Mouse (Mus musculus) kidney, embryonic 14.5 days (tissue): ENCODE data around the gene 1700069L16Rik. TPM values are rescaled to one million over a fixed set of nuclear protein-coding genes. Genes with fewer than 3 reads are reported as not detected.

Experiments used
- ATAC-seq: fragments of 200-750 bp; cut with Nextera tagmentation; 2 replicates; pipeline ENCODE4 v1.8.0; 2017; ENCODE audit warnings: moderate number of reproducible peaks, mild to moderate bottlenecking, moderate TSS enrichment, moderate library complexity; ENCODE audit not compliant: low FRiP score, low TSS enrichment
- H3K27ac ChIP-seq: fragments of 300-500 bp; sonication (generic); 2 replicates; pipeline ENCODE4 v1.5.1; 2014; ENCODE audit warnings: low read depth, mild to moderate bottlenecking, low read length, moderate library complexity, mixed read lengths
- H3K27me3 ChIP-seq: fragments of 300-500 bp; sonication (generic); 2 replicates; pipeline ENCODE4 v1.6.1; 2014; ENCODE audit warnings: mild to moderate bottlenecking, low read length; ENCODE audit not compliant: control insufficient read depth, insufficient read depth
- H3K36me3 ChIP-seq: fragments of 300-500 bp; sonication (generic); 2 replicates; pipeline ENCODE4 v1.6.1; 2014; ENCODE audit warnings: low read length, mixed read lengths; ENCODE audit not compliant: control insufficient read depth, insufficient read depth
- H3K4me1 ChIP-seq: fragments of 300-500 bp; sonication (generic); 2 replicates; pipeline ENCODE4 v1.6.1; 2014; ENCODE audit warnings: low read length, mixed read lengths; ENCODE audit not compliant: control insufficient read depth, insufficient read depth
- H3K4me2 ChIP-seq: fragments of 300-500 bp; sonication (generic); replicated peaks from 2 replicates; pipeline ENCODE4 v1.6.1; 2014; ENCODE audit warnings: low read depth, mild to moderate bottlenecking, low read length
- H3K4me3 ChIP-seq: fragments of 300-500 bp; sonication (generic); 2 replicates; pipeline ENCODE4 v1.5.1; 2014; ENCODE audit warnings: mild to moderate bottlenecking, low read length
- H3K9ac ChIP-seq: fragments of 300-500 bp; sonication (generic); 2 replicates; pipeline ENCODE4 v1.6.1; 2014; ENCODE audit warnings: low read depth, mild to moderate bottlenecking, low read length, moderate library complexity
- H3K9me3 ChIP-seq: fragments of 300-500 bp; sonication (generic); 2 replicates; pipeline ENCODE4 v1.6.1; 2016; ENCODE audit warnings: low read length; ENCODE audit not compliant: control insufficient read depth
- WGBS: fragments of 180-500 bp; shearing (Covaris S2); extraction: QIAGEN DNeasy Blood & Tissue Kit; methylation state at CpG from one replicate; pipeline ENCODE4 v1.1.7; 2014; 5-methylcytosine and 5-hydroxymethylcytosine counted together
- polyA plus RNA-seq: library from polyadenylated mRNA; unstranded; fragments of >200 nt; fragmentation: Nextera tagmentation; extraction: Ambion mirVana; gene quantifications from 2 replicates; pipeline ENCODE4 v1.2.1, GENCODE M21; 2014

1700069L16Rik gene
- polyA plus RNA-seq, 1 experiment from 2014 or later, result not detected

GRCm38 (mm10) chr5:113682472-113682871 lies 42.1 kb downstream of the 1700069L16Rik start:
- H3K9ac ChIP-seq, result no peak overlapping the region
- no peak overlapping the region for H3K27ac ChIP-seq
- H3K4me2 ChIP-seq, result no peak overlapping the region
- H3K4me3 ChIP-seq, result no peak overlapping the region
- no peaks in the 10 kb centered on the region for H3K27me3 ChIP-seq
- no peak for ATAC-seq
- no peaks in the 10 kb centered on the region for H3K36me3 ChIP-seq
- 67% methylated on average over 3 of the region's 3 CpGs for WGBS
- no peaks in the 10 kb centered on the region for H3K4me1 ChIP-seq
- H3K9me3 ChIP-seq, result no peaks in the 10 kb centered on the region

DNA sequence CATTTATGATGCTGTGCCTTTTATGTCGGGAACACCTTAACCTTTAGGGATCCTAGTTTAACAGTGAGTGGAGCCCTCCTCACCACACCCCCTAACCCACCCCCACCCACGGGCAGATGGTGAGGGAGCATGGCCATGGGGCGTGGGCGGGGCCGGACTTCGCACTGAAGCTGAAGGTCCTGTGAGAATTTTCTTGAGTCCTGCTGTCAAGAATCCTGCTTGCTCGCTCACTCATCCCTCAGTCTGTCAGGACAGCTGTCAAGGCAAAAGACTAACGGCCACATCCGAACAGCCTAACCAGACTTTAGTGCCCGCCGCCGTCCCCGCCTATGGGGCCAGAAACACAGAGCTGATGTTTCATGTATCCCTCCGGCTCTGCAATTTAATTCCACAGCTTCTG lies 43.4 kb downstream of the 1700069L16Rik start:
- Histone ChIP-seq H3K4me1 (no peaks in the 10 kb centered on the region), H3K9ac (no peak overlapping the region), H3K4me2 (no peak overlapping the region), H3K36me3 (no peaks in the 10 kb centered on the region), H3K27me3 (no peaks in the 10 kb centered on the region), H3K27ac (no peak overlapping the region), H3K9me3 (no peaks in the 10 kb centered on the region), H3K4me3 (no peak overlapping the region)
- no peak for ATAC-seq
- 67% methylated on average over 14 of the region's 14 CpGs for WGBS

DNA sequence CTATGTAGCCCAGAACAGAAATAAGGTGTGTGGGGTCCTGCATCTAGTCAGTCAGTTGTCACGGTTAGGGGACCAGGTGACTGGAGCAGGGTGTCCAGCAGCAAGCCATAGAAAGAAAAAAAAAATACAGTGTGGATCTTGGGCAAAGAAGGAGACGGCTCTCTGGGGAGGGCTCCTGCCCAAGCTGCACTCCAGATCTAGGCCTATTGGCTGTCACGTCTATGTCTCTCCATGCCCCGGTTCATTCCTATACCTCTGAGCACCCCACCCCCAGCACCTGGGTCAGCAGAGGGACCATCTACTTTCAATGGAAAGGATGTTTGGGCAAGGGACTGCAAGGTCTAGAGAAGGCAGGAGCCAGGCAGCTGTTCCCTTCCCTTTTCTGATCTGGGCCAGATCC lies 45.1 kb downstream of the 1700069L16Rik start:
- Histone ChIP-seq H3K9me3 (no peaks in the 10 kb centered on the region), H3K36me3 (no peaks in the 10 kb centered on the region), H3K27me3 (no peaks in the 10 kb centered on the region), H3K4me3 (no peak overlapping the region), H3K9ac (no peak overlapping the region), H3K27ac (no peak overlapping the region), H3K4me1 (no peaks in the 10 kb centered on the region), H3K4me2 (no peak overlapping the region)
- ATAC-seq, result no peak
- WGBS, result 96% methylated on average over 4 of the region's 4 CpGs

- no peak overlapping the region for H3K27ac ChIP-seq
- H3K4me2 ChIP-seq, result no peak overlapping the region
- ATAC-seq, result no peak
- H3K4me3 ChIP-seq, result no peak overlapping the region
- no peaks in the 10 kb centered on the region for H3K4me1 ChIP-seq
- WGBS, result 82% methylated on average over 10 of the region's 10 CpGs
- no peaks in the 10 kb centered on the region for H3K9me3 ChIP-seq
- H3K27me3 ChIP-seq, result no peaks in the 10 kb centered on the region
- no peaks in the 10 kb centered on the region for H3K36me3 ChIP-seq
- H3K9ac ChIP-seq, result no peak overlapping the region
These were observed 45.7 kb downstream of the 1700069L16Rik start for GRCm38 (mm10) chr5:113678743-113679452.

DNA sequence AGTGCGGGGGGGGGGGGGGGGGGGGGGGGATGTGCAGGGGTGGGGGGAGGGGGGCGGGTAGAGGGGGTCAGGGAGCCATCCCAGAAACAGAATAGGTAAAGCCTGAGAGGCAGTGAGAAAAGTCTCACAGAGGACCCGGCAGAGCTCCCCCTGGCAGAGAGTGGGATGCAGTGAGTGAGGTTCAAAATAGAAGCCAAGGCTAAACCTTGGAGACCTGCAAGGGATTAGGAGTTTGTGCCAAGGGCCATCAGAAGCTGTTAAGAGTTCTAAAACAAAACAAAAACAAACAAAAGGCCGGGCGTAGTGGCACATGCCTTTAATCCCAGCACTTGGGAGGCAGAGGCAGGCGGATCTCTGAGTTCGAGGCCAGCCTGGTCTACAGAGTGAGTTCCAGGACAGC lies 47.0 kb downstream of the 1700069L16Rik start:
- Histone ChIP-seq H3K9me3 (no peaks in the 10 kb centered on the region), H3K27me3 (no peaks in the 10 kb centered on the region), H3K36me3 (no peaks in the 10 kb centered on the region), H3K27ac (no peak overlapping the region), H3K9ac (no peak overlapping the region), H3K4me3 (no peak overlapping the region), H3K4me1 (no peaks in the 10 kb centered on the region), H3K4me2 (no peak overlapping the region)
- ATAC-seq, result no peak
- WGBS, result 76% methylated on average over 6 of the region's 7 CpGs

DNA sequence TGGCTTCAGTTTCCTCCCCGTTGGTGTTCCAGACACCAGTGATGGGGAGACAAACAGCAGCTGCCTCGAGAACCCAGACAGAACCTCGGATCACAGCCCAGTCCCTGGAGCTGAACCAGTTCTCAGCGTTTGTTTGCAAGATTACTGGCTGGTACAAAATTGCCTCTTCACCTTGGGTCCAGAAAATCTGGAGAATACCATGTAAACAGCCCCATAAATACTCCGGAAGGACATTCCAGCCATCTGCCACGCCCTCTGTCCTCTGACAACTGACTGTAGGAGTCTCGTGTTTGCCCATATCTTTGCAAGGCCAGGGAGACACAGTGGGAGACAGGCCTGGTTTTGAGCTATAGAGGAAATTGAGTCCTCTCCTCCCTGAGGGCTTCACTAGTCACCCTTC lies 49.7 kb downstream of the 1700069L16Rik start:
- Histone ChIP-seq H3K4me1 (0 out of 2 replicates have a peak, but pooled peaks cover 4% of the 10 kb centered on the region), H3K9me3 (no peaks in the 10 kb centered on the region), H3K36me3 (no peaks in the 10 kb centered on the region), H3K9ac (no peak overlapping the region), H3K27me3 (no peaks in the 10 kb centered on the region), H3K4me2 (no peak overlapping the region), H3K27ac (no peak overlapping the region), H3K4me3 (no peak overlapping the region)
- ATAC-seq, result no peak
- WGBS, result 65% methylated on average over 7 of the region's 7 CpGs

DNA sequence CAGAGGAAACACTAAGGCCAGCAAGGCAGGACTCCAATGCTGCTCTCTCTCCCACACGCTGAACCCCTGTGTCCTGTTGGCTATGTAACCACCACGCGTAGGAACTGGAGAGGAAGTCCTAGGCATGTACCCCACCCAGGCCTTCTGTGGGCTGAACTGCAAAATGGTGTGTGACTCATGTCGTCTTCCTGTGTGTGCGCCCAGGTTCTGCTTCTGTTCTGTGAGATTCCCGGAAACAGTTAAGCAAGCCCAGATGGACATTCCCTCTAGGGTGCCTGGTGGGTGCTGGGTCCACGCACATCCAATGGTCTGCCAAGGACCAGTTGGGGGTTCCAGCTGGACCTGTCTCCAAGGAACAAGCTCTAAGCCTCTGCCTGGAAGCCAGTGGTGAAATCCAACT lies 52.1 kb downstream of the 1700069L16Rik start:
- H3K9ac ChIP-seq, result no peak overlapping the region
- H3K4me2 ChIP-seq, result no peak overlapping the region
- no peak overlapping the region for H3K4me3 ChIP-seq
- 78% methylated on average over 7 of the region's 7 CpGs for whole genome bisulfite sequencing
- ATAC-seq, result no peak
- 0 out of 2 replicates have a peak, but pooled peaks cover 4% of the 10 kb centered on the region for H3K4me1 ChIP-seq
- H3K27me3 ChIP-seq, result no peaks in the 10 kb centered on the region
- H3K27ac ChIP-seq, result no peak overlapping the region
- no peaks in the 10 kb centered on the region for H3K36me3 ChIP-seq
- no peaks in the 10 kb centered on the region for H3K9me3 ChIP-seq

GRCm38 (mm10) chr5:113670597-113670996 lies 54.0 kb downstream of the 1700069L16Rik start:
- Histone ChIP-seq H3K36me3 (no peaks in the 10 kb centered on the region), H3K27ac (no peak overlapping the region), H3K9me3 (no peaks in the 10 kb centered on the region), H3K4me1 (0 out of 2 replicates have a peak, but pooled peaks cover 4% of the 10 kb centered on the region), H3K4me3 (no peak overlapping the region), H3K9ac (no peak overlapping the region), H3K27me3 (no peaks in the 10 kb centered on the region), H3K4me2 (no peak overlapping the region)
- no peak for ATAC-seq
- WGBS, result 71% methylated on average over 6 of the region's 6 CpGs

GRCm38 (mm10) chr5:113670110-113670509 lies 54.5 kb downstream of the 1700069L16Rik start:
- H3K9me3 ChIP-seq, result no peaks in the 10 kb centered on the region
- H3K4me2 ChIP-seq, result no peak overlapping the region
- WGBS, result 68% methylated on average over 3 of the region's 3 CpGs
- H3K36me3 ChIP-seq, result no peaks in the 10 kb centered on the region
- no peak overlapping the region for H3K27ac ChIP-seq
- no peaks in the 10 kb centered on the region for H3K27me3 ChIP-seq
- H3K9ac ChIP-seq, result no peak overlapping the region
- no peak for ATAC-seq
- H3K4me1 ChIP-seq, result 0 out of 2 replicates have a peak, but pooled peaks cover 4% of the 10 kb centered on the region
- H3K4me3 ChIP-seq, result no peak overlapping the region
